Mouse (Mus musculus) splenic B cell, adult 2 months (primary cell): Measurements from ENCODE around the gene Tuba1a.
"Not testable (repeated sequence)": the region's sequence is repeated elsewhere in the genome, so short reads cannot be mapped to it uniquely, and the experiment has no call there.

Experiments used
- DNase-seq: peaks from one replicate; pipeline ENCODE4 v3.0.0-alpha.2; 2011; ENCODE audit warnings: low read depth, low spot score
- H3K27me3 ChIP-seq: 2 replicates; pipeline ENCODE4 v1.6.1; 2012; ENCODE audit warnings: mild to moderate bottlenecking, low read length, moderate library complexity, mixed read lengths; ENCODE audit not compliant: control insufficient read depth, poor library complexity, insufficient read depth, severe bottlenecking
- H3K36me3 ChIP-seq: 2 replicates; pipeline ENCODE4 v1.6.1; 2012; ENCODE audit warnings: mild to moderate bottlenecking, low read length, moderate library complexity, mixed read lengths; ENCODE audit not compliant: control insufficient read depth, poor library complexity, insufficient read depth, severe bottlenecking

The Tuba1a gene

DNA sequence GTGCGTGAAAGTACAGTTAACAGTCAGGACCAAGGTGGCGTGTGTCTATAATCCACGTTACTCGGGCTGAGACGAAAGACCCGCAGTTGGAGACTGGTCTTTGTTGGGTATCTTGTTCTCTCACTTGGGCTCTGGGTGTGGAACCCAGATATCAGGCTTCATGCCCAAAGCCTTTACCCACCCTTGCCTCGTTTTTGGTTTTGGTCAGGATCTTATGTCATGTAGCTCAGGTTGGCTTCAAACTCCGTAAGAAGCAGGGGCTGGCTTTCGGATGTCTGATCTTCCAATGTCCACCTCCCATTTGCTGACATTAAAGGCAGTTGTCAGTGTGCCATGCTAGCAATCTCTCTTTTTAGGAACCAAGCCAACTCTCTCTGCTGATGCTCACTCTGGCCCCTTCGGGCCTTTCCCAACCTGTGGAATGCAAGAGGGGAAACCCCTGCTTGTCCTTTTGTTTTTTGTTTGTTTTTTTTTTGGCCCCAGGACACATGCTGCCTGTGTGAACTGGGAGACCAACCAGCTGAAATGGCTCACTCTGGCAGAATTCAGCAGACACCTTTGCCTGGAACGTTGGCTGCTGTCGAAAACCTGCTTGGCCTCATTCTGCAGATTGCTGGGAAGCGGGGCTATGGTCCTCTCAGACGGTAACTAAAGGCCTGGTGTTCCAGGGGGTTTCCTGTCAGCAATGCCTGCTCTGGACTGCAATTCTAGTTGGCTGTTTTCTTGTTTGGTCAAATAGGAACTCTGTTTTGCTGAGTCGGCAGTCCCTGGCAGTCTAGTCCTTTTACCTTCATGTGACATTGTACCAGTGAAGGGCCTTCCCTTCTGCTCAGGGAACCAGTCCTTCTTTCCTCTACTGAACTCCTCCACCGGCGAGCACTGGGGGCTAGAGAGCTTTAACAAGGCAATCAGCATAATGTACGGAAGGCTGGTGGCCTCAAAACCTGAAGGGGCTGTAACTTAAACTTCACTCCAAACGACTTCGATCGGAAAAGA, 23.6 kb upstream of the Tuba1a start:
- H3K36me3 ChIP-seq: no peaks in the 10 kb centered on the region
- no peak for DNase-seq

DNA sequence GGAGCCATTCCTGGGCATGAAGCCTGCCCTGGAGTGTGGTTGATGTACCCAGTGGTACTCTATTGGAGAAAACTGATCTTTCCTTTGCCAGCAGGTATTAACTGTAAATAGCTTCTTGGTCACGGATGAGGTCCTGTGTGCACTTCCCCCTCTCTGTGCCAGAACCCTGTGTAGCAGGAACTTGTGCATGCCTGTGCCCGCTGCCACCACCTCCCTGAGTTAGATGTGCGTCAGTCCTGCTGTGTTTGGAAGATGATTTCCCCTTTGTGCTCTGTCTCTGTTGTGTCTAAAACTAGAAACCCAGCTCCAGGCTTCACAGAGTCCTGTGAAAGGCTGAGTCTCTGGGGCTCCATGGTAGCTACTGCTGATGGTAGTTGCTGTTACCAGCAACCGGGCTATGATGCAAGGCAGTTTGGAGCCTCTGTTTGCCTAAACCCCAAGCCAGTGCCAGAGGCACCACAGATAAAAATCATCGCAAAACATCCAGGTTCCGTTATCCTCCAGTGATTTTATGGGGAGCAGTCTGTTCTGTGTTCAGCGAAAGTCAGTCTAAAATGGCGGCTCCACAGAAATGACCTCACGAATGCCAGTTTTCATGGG, 19.6 kb upstream of the Tuba1a start:
- DNase-seq: peak; percentile 43
- no peaks in the 10 kb centered on the region for H3K27me3 ChIP-seq
- H3K36me3 ChIP-seq: no peaks in the 10 kb centered on the region

More for the DNA sequence above, 23.6 kb upstream of the Tuba1a start:
- no peaks in the 10 kb centered on the region for H3K27me3 ChIP-seq

DNA sequence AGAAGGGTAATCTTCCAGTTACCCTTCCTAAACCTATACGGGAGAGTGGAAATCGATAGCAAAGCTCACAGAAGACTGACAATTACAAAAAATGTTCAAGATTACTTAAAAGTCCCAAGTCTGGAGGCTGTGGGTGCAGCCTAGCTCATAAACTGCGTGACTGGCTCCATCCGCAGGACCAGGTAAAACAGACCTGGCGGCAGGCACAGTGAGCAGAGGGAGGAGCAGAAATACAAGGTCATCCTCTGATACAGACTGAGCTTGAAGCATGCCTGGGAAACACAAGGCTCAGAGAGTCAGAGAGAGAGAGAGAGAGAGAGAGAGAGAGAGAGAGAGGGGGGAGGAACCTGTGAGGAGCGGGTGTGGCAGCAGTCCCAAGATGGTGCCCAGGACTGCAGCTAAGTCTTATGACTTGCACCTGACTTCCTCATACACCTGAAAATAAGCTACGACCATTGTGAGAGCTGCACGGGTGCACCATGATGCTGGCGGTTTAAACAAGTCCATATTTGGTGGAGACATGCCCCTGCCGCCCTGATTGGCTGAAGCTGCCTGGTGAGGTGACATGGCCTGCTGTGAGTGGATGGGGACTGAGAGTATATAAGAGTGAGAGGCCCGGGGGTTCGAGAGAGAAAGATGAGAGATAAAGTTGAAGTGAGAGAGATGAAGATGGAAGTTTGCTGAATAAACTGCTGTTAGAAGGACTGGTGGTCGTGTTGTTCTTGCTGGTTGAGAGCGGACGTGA, 18.2 kb upstream of the Tuba1a start:
- DNase-seq, H3K36me3 ChIP-seq, H3K27me3 ChIP-seq: not testable (repeated sequence)

DNA sequence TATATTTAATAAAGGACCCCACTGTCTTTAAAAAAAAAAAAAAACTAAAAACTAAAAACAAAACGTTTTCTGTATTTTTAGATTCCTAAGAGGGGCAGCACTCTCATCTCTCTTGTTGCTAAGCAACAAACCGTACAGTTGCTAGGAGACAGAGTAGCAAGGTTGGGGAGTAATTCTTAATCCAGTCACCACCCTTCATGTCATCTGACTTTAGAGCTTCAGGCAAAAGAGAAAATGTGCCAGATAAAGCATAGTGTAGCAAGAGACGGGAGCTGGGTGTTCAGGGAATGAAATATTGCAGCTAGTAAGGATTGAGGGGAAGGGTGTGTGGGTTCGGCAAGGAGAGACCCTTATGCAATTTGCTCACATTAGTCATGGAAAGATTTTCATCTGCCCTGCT, 17.6 kb upstream of the Tuba1a start:
- DNase-seq: peak; percentile 20
- no peaks in the 10 kb centered on the region for H3K27me3 ChIP-seq
- H3K36me3 ChIP-seq: no peaks in the 10 kb centered on the region

DNA sequence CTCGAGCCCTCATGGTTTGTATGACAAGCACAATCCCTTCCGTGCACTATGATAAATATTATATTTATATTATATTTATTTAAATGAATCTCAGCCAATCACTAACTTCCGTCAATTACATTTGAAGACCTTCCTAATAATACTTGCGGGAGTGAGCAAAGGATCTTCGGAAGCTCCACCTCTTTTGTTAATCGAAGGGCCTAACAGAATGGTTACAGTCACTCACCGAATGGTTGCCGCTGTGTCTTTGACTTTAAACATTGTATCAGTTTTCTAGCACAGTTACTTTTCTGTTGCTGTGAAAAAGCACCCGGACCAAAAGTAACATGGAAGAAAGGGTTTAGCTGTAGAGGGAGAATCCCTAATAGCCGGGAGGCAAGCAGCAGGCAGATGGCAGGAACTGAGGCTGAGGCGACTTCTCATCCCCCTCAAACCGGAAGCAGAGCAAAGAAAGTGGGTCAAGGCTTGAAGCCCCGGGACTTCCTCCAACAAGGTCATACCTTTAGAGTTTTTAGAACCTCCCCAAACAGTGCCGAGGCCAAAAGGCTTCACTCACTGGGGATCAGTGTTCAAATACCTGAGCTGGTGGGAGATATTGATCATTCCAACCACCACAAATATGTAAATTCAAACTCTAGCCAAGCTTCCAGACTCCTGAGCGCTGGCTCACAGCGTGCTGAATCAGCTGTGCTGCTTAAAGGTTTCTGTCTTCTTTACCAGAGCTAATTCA, 16.0 kb upstream of the Tuba1a start:
- peak; percentile 29 for DNase-seq
- no peaks in the 10 kb centered on the region for H3K27me3 ChIP-seq
- H3K36me3 ChIP-seq: no peaks in the 10 kb centered on the region

DNA sequence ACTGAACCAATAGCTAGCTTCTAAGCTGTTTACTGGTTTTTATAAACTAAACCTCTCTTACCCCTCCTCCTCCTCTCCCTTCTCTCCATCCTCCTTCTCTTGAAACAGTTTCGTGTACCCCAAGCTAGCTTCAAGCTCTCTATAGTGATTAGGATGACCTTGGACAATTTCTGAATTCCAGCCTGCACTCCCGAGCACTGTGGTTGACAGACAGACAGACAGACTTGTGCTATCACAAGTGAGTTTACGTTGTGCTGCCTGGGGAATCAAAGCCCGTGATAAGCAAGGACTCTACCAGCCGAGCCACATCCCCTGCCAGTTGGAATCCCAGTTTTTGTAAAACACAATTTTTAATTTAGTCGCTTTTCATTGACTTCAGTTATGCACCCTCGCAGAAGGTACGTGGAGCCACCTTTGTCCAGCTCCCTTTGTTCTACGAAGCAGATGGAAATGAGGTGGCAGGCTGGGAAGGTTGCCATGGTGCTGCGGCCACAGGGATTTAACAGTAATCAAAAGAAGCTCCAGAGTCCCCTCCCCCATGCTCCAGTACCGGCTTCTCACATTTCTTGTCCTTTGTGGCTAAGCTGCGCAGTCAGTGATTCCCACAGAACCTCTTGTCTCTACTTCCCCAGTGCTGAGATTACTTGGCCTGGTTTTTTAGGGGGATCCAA, 15.3 kb upstream of the Tuba1a start:
- H3K27me3 ChIP-seq: no peaks in the 10 kb centered on the region
- no peaks in the 10 kb centered on the region for H3K36me3 ChIP-seq
- no peak for DNase-seq

DNA sequence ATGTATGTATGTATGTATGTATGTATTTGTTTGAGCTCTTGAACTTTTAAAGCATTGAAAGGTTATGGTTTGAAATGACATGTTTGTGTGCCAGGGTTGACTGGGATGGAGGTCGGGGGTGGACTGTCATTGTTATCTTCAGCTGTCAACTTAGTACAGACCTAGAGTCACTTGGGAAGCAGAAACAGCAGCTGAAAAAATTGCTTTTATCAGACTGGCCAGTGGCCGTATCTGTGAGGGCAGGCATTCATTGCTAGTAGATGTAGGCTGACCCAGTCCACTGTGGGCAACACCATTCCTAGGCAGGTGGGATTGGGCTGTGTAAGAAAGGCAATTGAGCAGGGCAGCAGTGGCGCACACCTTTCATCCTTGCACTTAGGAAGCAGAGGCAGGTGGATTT, 6.0 kb upstream of the Tuba1a start:
- DNase-seq: no peak
- Histone ChIP-seq H3K27me3 (no peaks in the 10 kb centered on the region), H3K36me3 (no peaks in the 10 kb centered on the region)

DNA sequence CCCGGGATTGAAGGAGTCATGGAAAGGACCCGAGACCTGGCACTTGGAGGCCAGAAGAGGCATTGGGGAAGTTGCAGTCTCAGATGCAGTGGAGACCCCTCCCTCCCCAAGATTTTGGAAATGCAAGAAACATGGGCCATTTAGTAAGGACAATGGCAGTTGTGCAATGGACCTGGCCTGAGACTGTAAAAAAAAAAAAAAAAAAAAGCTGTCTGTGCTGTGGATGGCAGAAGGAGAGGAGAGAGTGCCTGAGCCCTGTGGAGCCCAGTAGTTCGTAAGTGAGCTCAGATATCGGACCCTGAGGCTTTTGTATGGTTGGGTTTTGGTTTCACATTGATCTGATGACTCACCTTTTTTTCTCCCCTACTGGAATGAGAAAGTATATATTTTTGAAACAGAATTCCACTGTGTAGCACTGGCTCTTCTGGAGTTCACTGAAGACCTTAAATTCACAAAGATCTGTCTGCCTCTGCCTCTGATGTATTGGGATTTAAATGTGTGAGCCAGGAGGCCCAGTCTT, 5.5 kb upstream of the Tuba1a start:
- no peaks in the 10 kb centered on the region for H3K27me3 ChIP-seq
- no peaks in the 10 kb centered on the region for H3K36me3 ChIP-seq
- DNase-seq: no peak

DNA sequence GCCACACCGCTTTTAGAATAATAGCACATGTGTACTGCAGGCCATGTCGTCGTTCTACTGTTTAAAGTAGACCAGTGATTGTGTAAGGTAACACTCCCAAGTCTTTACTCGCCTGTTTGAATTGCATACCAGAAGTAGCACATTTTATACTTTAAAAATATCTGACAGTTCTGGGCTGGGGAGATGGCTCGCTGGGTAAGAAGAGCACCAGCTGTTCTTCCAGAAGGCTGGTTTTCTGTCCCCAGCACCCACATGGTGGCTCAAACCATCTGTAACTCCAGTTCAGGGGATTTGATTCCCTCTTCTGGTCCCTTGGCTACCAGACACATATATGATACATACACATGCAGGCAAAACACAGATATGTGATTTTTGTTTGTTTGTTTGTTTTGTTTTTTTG, 4.0 kb upstream of the Tuba1a start:
- no peaks in the 10 kb centered on the region for H3K36me3 ChIP-seq
- no peak for DNase-seq
- H3K27me3 ChIP-seq: no peaks in the 10 kb centered on the region

DNA sequence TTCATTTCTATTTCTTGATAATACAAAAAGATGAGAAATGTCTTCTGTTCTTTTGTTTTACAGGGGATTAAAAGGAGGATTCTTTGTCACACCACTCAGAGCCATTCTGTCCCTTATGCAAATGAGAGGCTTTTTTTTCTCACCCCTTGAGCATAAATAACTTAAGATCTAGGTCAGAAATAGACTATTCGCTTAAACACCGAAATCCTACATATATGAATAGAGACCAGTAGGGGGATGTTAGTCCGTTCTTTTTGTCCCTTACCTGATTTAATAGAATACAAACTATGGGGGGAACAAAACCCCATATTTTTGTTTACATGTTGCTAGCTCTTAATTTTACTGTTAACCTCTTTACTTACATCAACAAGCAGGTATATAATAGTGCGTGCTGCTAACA, 2.5 kb upstream of the Tuba1a start:
- DNase-seq: no peak
- H3K36me3 ChIP-seq: no peaks in the 10 kb centered on the region
- H3K27me3 ChIP-seq: no peaks in the 10 kb centered on the region

DNA sequence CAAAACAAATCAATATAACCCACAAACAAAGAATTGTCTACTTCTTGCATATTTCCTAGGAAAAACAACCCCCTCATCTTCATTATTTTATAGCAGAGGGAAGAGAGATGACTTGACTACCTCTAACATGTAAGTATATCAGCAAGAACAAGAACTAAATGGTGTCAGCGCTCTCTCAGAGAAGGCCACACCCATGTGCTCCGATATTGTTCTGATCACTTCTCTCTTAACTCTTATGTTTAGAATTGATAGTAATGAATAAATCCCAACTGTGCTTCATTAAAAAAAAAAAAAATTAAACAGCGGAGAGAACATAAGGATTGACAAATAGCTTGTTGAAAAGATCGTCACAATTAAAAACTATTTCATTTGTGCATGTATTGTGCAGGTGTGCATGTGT, 1.8 kb upstream of the Tuba1a start:
- DNase-seq: no peak
- H3K36me3 ChIP-seq: no peaks in the 10 kb centered on the region
- no peaks in the 10 kb centered on the region for H3K27me3 ChIP-seq

DNA sequence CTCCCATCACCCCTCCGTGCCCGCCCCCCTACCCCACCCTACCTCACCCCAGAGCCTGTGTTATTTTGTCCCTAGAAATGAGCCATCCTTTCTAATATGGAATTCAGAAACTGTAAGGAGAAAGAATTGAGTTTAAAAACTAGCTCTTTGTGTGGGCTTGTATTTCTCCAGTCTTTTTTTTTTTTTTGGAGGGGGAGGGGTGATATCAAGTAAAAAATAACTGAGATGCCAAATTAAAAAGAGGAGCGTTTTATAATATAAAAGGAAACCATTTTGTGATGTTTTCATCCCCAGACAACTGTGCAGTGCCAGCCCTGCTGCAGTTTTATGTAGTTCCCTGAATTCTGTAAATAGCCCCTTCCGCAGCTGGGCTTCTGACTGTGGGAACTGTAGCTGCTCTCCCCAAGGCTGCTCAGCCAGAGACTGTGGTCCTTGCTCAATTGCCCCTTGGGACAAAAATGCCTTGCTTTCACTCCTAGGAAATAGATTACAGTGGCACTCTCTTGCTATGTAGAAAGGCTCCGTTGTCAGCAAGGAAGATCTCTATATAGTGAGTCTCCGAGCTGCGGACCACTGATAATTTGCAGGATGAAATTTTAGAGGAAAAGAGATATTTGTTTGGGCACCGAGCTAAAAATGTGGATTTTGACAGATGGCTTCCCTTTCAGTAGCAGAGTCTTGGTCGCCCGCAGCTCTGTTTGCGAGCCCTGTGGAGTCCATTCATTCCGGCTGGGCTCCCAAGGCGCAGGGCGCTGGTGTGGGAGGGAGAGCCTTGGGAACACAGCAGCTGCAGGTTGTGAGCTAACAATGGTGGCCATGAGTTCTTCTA, 1.1 kb upstream of the Tuba1a start:
- Histone ChIP-seq H3K27me3 (no peaks in the 10 kb centered on the region), H3K36me3 (no peaks in the 10 kb centered on the region)
- DNase-seq: no peak

DNA sequence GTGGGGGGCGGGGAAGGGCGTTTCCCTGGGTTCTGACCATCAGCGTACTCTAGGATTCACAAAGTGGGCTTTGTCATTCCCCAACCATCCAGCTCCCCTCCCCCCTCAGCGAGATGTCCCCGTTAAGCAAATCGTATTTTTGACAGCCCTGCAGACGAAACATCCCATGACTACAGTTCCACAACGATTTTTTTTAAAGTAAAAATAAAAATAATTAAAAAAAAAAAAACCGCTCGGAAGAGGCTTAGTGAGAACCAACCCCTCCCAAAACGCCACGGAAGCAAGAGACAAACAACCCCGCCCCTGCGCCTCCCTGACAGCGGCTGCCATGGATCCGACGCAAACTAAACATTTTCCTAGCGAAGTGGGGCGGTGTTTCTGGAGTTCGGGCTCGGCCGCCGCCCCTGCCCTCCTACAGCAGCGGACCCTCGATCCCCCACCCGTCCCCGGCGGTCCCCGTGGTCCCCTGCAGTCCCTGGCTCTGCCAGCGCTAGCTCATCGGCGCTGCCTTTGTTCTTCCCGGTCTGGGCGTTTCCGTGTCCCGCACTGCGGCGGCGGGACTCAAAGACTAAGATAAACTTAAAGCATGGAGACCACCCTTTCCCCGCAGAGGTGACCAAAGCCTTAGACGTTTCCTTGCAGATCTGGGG, 627 bp downstream of the Tuba1a start:
- Histone ChIP-seq H3K27me3 (no peaks in the 10 kb centered on the region), H3K36me3 (no peaks in the 10 kb centered on the region)
- DNase-seq: no peak
